Mouse (Mus musculus) ES-E14 (cell line): ENCODE measurements around the gene Cul1. TPM values are rescaled to one million over a fixed set of nuclear protein-coding genes. Genes with fewer than 3 reads are reported as not detected.
"Not testable (repeated sequence)": the region's sequence is repeated elsewhere in the genome, so short reads cannot be mapped to it uniquely, and the experiment has no call there.

Experiments used
- DNase-seq: peaks from one replicate; pipeline ENCODE4 v3.0.0-alpha.2; 2013; ENCODE audit warnings: low read depth, low spot score
- H3K27ac ChIP-seq: 2 replicates; pipeline ENCODE4 v1.5.1; 2012; ENCODE audit warnings: low read depth, mild to moderate bottlenecking, low read length, moderate library complexity, mixed read lengths; ENCODE audit not compliant: poor library complexity, insufficient read depth, severe bottlenecking
- H3K36me3 ChIP-seq: 2 replicates; pipeline ENCODE4 v1.6.1; 2012; ENCODE audit warnings: mild to moderate bottlenecking, low read length, moderate library complexity, mixed read lengths; ENCODE audit not compliant: control insufficient read depth, poor library complexity, insufficient read depth, severe bottlenecking
- H3K4me1 ChIP-seq, 2 experiments: fragments of 150-350 bp in 1 of 2; sonication (generic) in 1 of 2; 2 replicates each; pipeline ENCODE4 v1.6.1; 2012; ENCODE audit warnings: low read length in 2 of 2, mild to moderate bottlenecking in 1 of 2, mixed read lengths in 1 of 2; ENCODE audit not compliant: control insufficient read depth in 2 of 2, insufficient read depth in 2 of 2, poor library complexity in 1 of 2
- H3K4me3 ChIP-seq, 2 experiments: fragments of 150-350 bp in 1 of 2; sonication (generic) in 1 of 2; 2 replicates each; pipeline ENCODE4 v1.5.1; 2012; ENCODE audit warnings: low read length in 2 of 2, low read depth in 1 of 2, mild to moderate bottlenecking in 1 of 2, mixed read lengths in 1 of 2; ENCODE audit not compliant: insufficient read depth in 1 of 2, poor library complexity in 1 of 2, severe bottlenecking in 1 of 2
- H3K9ac ChIP-seq: 2 replicates; pipeline ENCODE4 v1.6.1; 2012; ENCODE audit warnings: low read depth, mild to moderate bottlenecking, low read length, mixed read lengths; ENCODE audit not compliant: poor library complexity, insufficient read depth, severe bottlenecking
- H3K9me3 ChIP-seq: fragments of 150-350 bp; sonication (generic); 2 replicates; pipeline ENCODE4 v1.6.1; 2012; ENCODE audit warnings: low read depth, mild to moderate bottlenecking, low read length; ENCODE audit not compliant: control insufficient read depth, insufficient read depth
- CHD2 ChIP-seq: IDR thresholded peaks from 2 replicates; pipeline ENCODE4 v1.6.1; 2014; ENCODE audit warnings: mild to moderate bottlenecking, low read depth, low read length, inconsistent platforms
- HCFC1 ChIP-seq: IDR thresholded peaks from 2 replicates; pipeline ENCODE4 v1.6.1; 2012; ENCODE audit warnings: low read length, inconsistent platforms, borderline replicate concordance; ENCODE audit not compliant: insufficient read depth
- MAFK ChIP-seq: IDR thresholded peaks from 2 replicates; pipeline ENCODE4 v1.6.1; 2014; ENCODE audit warnings: mild to moderate bottlenecking, low read depth, low read length, inconsistent platforms; ENCODE audit not compliant: insufficient read depth
- ZC3H11A ChIP-seq: IDR thresholded peaks from 2 replicates; pipeline ENCODE4 v1.6.1; 2012; ENCODE audit warnings: low read depth, mild to moderate bottlenecking, inconsistent platforms, low read length, borderline replicate concordance
- ZNF384 ChIP-seq: IDR thresholded peaks from 2 replicates; pipeline ENCODE4 v1.6.1; 2012; ENCODE audit warnings: low read depth, low read length, inconsistent platforms
- in situ Hi-C, 2 experiments: fragments of 600-800 bp; cut with MboI; formaldehyde crosslinking; loops; one replicate each; pipeline ENCODE4 v1.15.1; 2025; ENCODE audit warnings: low sequenced_read_pairs in 2 of 2, inconsistent platforms in 1 of 2; ENCODE audit not compliant: unreplicated experiment in 2 of 2
- total RNA-seq: library from RNA; depleted of rRNA; stranded (reverse); fragments of 300-350 nt; gene quantifications from 2 replicates; pipeline ENCODE4 v1.2.3, GENCODE M21; 2012

Gene Cul1
- total RNA-seq, 1 experiment: 123 TPM

DNA sequence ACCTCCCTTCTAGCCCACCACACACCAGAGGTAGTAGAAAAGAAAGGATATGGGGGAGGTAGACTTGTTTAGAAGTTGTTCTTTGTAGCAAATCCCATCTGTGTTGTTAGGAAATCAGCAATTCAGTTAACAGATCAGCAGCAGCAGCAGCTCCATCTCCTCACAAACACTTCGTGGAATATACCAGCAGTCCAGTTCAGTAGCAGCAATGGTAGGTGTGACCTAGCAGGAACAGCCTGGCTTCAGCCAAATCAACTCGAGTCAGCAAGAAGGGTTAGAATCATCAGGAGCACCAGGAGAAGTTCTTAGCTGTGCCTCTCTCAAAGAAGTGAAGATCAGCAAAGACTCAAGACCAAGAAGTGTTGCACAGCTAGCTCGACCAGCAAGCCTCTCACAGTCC, 34.5 kb upstream of the Cul1 start:
- Histone ChIP-seq H3K9ac (no peak overlapping the region), H3K4me3 (no peak overlapping the region), H3K9me3 (no peaks in the 10 kb centered on the region), H3K36me3 (no peaks in the 10 kb centered on the region), H3K27ac (no peak overlapping the region), H3K4me1 (no peaks in the 10 kb centered on the region)
- no peak for DNase-seq
- in situ Hi-C loops: no loop called here
- TF ChIP-seq ZNF384 (no peak), HCFC1 (no peak), ZC3H11A (no peak), MAFK (no peak), CHD2 (no peak)

DNA sequence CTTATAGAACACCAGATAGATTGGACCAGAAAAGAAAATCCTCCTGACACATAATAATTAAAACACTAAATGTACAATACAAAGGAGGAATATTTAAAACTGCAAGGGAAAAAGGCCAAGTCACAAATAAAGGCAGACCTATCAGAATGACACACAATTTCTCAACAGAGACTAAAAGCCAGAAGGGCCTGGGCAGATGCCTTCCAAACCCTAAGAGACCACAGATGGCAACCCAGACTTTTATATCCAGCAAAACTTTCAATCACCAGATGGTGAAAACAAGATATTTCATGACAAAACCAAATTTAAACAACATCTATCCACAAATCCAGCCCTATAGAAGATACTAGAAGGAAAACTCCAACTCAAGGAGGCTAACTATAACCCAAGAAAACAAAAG, 33.0 kb upstream of the Cul1 start:
- in situ Hi-C loops: no loop called here
- H3K4me1 ChIP-seq: no peaks in the 10 kb centered on the region
- no peak overlapping the region for H3K27ac ChIP-seq
- DNase-seq: no peak
- no peak overlapping the region for H3K9ac ChIP-seq
- no peak for TF ChIP-seq MAFK
- no peak for TF ChIP-seq CHD2
- H3K9me3 ChIP-seq: no peaks in the 10 kb centered on the region
- H3K36me3 ChIP-seq: no peaks in the 10 kb centered on the region
- H3K4me3 ChIP-seq: no peak overlapping the region

DNA sequence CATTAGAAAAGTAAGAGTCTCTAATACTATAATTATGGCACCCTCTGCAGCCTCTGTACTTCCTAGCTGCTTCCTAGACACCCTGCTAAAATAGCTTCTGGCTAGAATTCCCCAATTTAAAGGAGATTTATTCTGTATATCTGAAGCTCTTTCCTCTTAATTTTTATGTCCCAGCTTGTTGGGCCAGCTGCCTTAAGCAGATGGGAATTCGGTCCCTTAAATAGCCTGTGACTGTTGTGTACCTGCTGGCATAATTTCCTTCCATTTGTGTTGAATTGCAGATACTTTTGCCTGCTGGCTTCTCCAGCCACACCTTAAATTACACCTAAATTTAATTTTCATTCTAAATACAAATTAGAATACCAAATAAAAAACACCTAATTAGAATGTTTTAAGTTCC, 32.0 kb upstream of the Cul1 start:
- in situ Hi-C loops: no loop called here
- Histone ChIP-seq H3K4me3 (no peak overlapping the region), H3K4me1 (no peaks in the 10 kb centered on the region), H3K27ac (no peak overlapping the region), H3K36me3 (no peaks in the 10 kb centered on the region), H3K9me3 (no peaks in the 10 kb centered on the region), H3K9ac (no peak overlapping the region)
- TF ChIP-seq HCFC1 (no peak), ZNF384 (no peak), CHD2 (no peak), MAFK (no peak), ZC3H11A (no peak)
- no peak for DNase-seq

DNA sequence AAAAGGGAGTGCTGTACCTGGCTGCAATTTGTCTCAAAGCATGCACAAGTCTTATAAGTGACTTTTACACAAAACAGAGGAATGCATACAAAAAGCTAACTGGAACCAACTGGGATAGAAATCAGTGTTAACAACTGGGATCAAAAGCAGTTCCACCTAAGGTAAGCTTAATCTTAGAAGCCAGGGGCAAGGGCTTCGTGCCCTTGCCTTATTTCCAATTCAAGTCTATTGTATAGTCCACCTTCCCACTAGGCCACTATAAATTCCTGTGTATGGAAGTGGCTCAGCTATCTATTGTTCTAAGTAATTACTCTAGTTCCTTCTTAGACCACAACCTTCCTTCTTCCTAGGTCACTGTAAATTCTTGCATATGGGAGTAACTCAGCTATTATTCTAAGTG, 27.1 kb upstream of the Cul1 start:
- in situ Hi-C loops: no loop called here
- Histone ChIP-seq H3K4me1 (no peaks in the 10 kb centered on the region), H3K4me3 (no peak overlapping the region), H3K9me3 (no peaks in the 10 kb centered on the region), H3K36me3 (no peaks in the 10 kb centered on the region), H3K9ac (no peak overlapping the region), H3K27ac (no peak overlapping the region)
- TF ChIP-seq MAFK (no peak), HCFC1 (no peak), ZNF384 (no peak), ZC3H11A (no peak)
- peak; percentile 24 for DNase-seq

DNA sequence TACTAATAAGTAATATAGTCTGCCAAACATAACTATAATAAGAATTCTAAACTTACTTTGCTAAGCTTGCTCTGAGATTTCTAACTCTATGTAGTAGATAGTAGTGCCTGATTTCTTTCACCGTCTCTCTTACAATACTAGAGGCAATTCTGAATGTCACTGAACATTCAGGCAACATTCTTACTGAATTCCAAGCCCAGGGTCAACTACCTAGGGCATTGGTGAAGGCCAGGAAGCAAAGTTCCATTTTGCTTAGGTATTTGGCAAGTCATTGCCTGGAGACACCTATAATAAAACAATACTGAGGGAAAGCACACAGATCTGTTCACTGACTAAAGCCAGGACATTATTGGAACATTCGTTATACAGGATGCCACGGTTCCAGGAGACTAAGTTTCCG, 26.6 kb upstream of the Cul1 start:
- H3K9me3 ChIP-seq, H3K36me3 ChIP-seq, H3K9ac ChIP-seq, in situ Hi-C loops, H3K27ac ChIP-seq, H3K4me1 ChIP-seq, H3K4me3 ChIP-seq: not testable (repeated sequence)
- DNase-seq: peak; percentile 2

DNA sequence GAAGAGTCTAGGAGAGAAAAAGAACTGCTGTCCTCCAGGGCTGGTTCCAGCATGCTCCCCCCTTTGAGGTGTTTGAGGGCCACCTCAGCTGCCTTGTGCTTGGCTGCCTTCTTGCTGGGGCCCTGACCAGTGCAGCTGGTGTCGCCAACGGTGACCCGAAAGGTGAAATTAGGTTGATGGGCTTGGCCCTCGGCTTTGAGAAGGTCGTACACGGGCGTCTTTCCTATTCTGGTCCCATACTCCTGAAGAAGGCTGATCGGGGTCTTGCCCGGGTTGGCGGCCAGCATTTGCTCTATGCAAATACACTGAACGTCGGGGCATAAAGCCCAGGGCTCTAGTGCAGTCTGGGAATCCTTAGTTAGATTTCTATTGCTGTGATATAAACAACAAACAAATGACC, 20.4 kb upstream of the Cul1 start:
- DNase-seq, H3K36me3 ChIP-seq, in situ Hi-C loops, H3K4me3 ChIP-seq, H3K9me3 ChIP-seq, H3K4me1 ChIP-seq, H3K9ac ChIP-seq, H3K27ac ChIP-seq: not testable (repeated sequence)
